Comparison of ENCODE assay signal across 12 mouse cellular contexts in the genomic region with DNA sequence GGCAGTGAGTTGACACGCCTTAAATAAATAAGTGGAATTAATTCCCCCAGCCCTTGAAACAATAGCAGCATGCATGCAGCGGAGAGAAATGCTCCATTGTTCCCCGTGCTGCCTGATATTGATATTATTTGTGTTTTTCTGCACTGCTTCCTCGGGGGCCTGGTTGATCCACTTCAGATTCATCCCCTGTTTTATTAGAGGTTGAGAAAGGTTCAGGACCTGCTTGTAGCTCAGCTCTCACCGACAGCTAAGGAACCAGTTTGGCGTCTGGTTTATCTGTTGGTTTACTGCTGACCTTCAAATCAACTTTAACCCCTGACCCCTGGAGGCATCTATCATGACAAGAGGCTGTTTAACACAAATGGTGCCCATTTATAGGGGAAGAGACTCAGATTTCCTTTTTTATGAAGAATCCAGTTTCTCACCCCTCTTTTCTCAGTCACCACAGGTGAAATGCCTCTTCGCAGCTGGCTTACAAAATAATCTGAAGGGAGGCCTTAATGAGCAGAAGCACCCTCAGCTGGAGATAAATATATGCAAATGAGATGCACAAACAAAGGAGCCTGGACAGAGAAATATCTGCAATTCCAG.
DNase-seq lines count a peak whose midpoint lies in the region; ATAC-seq lines count a peak whose summit lies in the region.
"Had no signal": no experiment of that assay in that cellular context is flagged by ENCODE, and none has a peak within 500 bp of the region (broad histone marks: within the 10 kb centered on the region; RNA-seq: fewer than 3 reads in every experiment).

No protein-coding gene starts in this region.

- no peaks in the 10 kb centered on the region for H3K9me3 ChIP-seq in hindbrain, embryonic 15.5 days
- H3K9me3 ChIP-seq in neural tube, embryonic 13.5 days: no peaks in the 10 kb centered on the region
- H3K9me3 ChIP-seq: heart, embryonic 13.5 days; liver, embryonic 15.5 days had no signal

- no peak for ATAC-seq in hindbrain, embryonic 15.5 days (ENCODE audit: low FRiP score, low read depth)
- peak; percentile 34 for ATAC-seq in neural tube, embryonic 13.5 days (ENCODE audit: low read depth)

- H3K4me2 ChIP-seq in hindbrain, embryonic 15.5 days: no peak overlapping the region
- H3K4me2 ChIP-seq in neural tube, embryonic 13.5 days: peak overlapping the region; percentile 18
- H3K4me2 ChIP-seq: heart, embryonic 13.5 days; liver, embryonic 15.5 days had no signal

- no peak overlapping the region for H3K9ac ChIP-seq in hindbrain, embryonic 15.5 days
- H3K9ac ChIP-seq in neural tube, embryonic 13.5 days: peak overlapping the region; percentile 38
- H3K9ac ChIP-seq: heart, embryonic 13.5 days; liver, embryonic 15.5 days had no signal

- peaks cover 57% of the 10 kb centered on the region for H3K4me1 ChIP-seq in hindbrain, embryonic 15.5 days (replicated peaks)
- H3K4me1 ChIP-seq in neural tube, embryonic 13.5 days (replicated peaks): peaks cover 77% of the 10 kb centered on the region

- H3K27ac ChIP-seq in hindbrain, embryonic 15.5 days (replicated peaks): peak overlapping the region; percentile 76
- peak overlapping the region; percentile 86 for H3K27ac ChIP-seq in neural tube, embryonic 13.5 days (replicated peaks)
- H3K27ac ChIP-seq: heart, embryonic 13.5 days; liver, embryonic 15.5 days had no signal

- peak; percentile 36 for DNase-seq in cerebellum, adult 9-10 months
- DNase-seq in cerebellum, adult 18-20 months: no peak
- DNase-seq in embryo, embryonic 11.5 days (ENCODE audit: low read depth, low spot score): peak; percentile 75
- DNase-seq in thymus, postnatal 10 days (ENCODE audit: low spot score in 2 of 2): no peak
- DNase-seq in gastrocnemius, postnatal 14 days: no peak
- no peak for DNase-seq in left cerebral cortex, postnatal 14 days (ENCODE audit: low spot score in 2 of 2)
- DNase-seq: cerebellum, adult 11-12 months had no signal

- 14% methylated on average over 7 of the region's 7 CpGs for WGBS in hindbrain, embryonic 15.5 days
- 6% methylated on average over 7 of the region's 7 CpGs for WGBS in neural tube, embryonic 13.5 days

- intact Hi-C loops in gastrocnemius, postnatal 14 days (cut with DNase I; ENCODE audit: low total_unique reads): no loop called here
- intact Hi-C loops in left cerebral cortex, postnatal 14 days (cut with DNase I): no loop called here

- no peaks in the 10 kb centered on the region for H3K27me3 ChIP-seq in hindbrain, embryonic 15.5 days
- no peaks in the 10 kb centered on the region for H3K27me3 ChIP-seq in neural tube, embryonic 13.5 days
- H3K27me3 ChIP-seq: heart, embryonic 13.5 days; liver, embryonic 15.5 days had no signal

- no peaks in the 10 kb centered on the region for H3K36me3 ChIP-seq in hindbrain, embryonic 15.5 days
- H3K36me3 ChIP-seq in neural tube, embryonic 13.5 days: no peaks in the 10 kb centered on the region
- H3K36me3 ChIP-seq: heart, embryonic 13.5 days; liver, embryonic 15.5 days had no signal

- H3K4me3 ChIP-seq in hindbrain, embryonic 15.5 days: no peak overlapping the region
- no peak overlapping the region for H3K4me3 ChIP-seq in neural tube, embryonic 13.5 days
- H3K4me3 ChIP-seq: heart, embryonic 13.5 days; liver, embryonic 15.5 days; myocyte had no signal

Comparison
In these comparisons a context has a peak if more than half of its experiments do, and no peak if none do; other contexts are left out.
1. DNase-seq: peak in cerebellum, adult 9-10 months (single experiment) and embryo, embryonic 11.5 days (single experiment); none in cerebellum, adult 18-20 months (0 of 2), thymus, postnatal 10 days (0 of 2), gastrocnemius, postnatal 14 days (single experiment) and left cerebral cortex, postnatal 14 days (0 of 2).